Mouse (Mus musculus) cerebellum, postnatal 25 days (tissue): ENCODE measurements around the gene 2510039O18Rik.

Source experiments
- DNase-seq, 2 experiments: peaks; one replicate each; pipeline ENCODE4 v3.0.0; 2021; ENCODE audit warnings: mixed read lengths in 2 of 2

2510039O18Rik gene

DNA sequence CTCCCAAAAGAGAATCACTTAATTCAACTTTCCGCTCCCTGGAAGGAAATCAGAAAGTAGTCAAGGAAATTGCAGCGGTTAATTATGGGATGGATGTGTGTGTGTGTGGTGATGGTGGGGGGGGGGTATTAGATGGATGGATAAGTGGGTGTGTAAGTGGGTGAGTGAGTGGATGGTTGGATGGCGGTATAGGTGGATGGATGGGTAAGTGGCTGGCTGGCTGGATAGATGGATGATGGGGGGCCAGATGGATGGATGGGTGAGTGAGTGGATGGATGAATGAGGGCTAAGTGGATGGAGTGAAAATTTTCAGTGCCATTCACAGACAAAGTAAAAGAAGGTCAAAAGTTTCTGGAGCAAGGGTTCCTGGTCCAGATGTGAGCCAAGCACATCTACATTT is 3.7 kb upstream of the 2510039O18Rik start:
- no peak for DNase-seq

GRCm38 (mm10) chr4:147937486-147937885 is 3.2 kb upstream of the 2510039O18Rik start:
- no peak for DNase-seq

- no peak for DNase-seq
These were observed 2.3 kb upstream of the 2510039O18Rik start for GRCm38 (mm10) chr4:147938148-147939096.

GRCm38 (mm10) chr4:147940111-147940510 is 584 bp upstream of the 2510039O18Rik start:
- DNase-seq, result peak in 1 of 2 experiments; percentile 15

DNA sequence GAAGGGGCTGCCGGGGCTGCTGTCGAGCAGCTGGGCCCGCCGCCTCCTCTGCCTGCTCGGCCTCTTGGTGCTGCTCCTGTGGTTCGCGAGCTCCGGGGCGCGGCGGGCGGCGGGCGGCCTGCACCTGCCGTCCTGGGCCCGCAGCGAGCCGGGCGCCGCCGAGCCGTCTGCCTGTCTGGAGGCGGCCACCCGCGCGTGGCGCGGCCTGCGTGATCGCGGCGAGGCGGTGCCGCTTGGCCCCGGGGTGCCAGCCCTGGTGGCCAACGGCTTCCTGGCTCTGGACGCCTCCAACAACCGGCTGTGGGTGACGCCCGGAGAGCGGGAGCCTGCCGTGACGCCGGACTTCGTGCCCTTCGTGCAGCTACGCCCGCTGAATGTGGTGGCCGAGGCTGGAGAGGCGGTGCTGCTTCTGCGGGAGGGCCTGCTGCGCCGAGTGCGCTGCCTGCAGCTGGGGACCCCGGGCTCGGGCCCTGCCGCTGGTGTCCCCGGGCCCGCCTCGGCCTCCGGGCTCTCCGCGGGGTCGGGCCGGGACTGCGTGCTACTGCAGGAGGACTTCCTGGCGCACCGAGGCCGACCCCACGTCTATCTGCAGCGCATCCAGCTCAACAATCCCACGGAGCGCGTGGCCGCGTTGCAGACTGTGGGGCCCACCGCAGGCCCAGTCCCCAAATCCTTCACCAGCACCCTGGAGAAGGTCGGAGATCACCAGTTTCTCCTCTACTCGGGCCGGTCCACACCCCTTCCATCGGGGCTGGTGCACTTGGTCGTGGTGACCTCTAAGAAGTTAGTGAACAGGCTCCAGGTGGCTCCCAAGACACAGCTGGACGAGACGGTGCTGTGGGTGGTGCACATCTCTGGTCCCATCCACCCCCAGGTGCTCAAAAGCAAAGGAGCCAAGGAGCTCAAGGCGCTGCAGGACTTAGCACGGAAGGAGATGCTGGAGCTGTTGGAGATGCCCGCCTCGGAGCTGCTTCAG is 638 bp downstream of the 2510039O18Rik start:
- DNase-seq, result no peak

DNA sequence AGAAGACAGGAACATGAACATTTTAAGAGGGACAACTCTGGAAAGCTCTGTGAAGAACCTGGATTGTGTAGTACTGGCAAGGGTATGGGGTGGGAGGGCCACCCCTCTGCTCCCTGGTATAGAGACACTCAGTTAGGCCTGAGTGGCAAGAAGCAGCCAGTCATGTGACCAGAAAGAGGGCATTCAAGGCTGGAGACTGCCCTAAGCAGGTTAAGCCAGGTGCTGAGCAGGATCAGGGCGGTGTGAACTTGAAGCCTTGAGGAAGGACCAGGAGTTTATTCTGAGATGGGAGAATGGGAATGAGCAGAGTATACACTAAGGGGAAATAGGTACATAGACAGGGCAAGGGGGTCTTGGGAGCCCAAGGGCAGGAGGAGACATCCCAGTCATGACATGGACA is 2.3 kb downstream of the 2510039O18Rik start:
- no peak for DNase-seq

- DNase-seq, result no peak
These were observed 6.8 kb downstream of the 2510039O18Rik start for GRCm38 (mm10) chr4:147947511-147947910.

GRCm38 (mm10) chr4:147953590-147953989 is 12.9 kb downstream of the 2510039O18Rik start:
- peak in 1 of 2 experiments; percentile 44 for DNase-seq

DNA sequence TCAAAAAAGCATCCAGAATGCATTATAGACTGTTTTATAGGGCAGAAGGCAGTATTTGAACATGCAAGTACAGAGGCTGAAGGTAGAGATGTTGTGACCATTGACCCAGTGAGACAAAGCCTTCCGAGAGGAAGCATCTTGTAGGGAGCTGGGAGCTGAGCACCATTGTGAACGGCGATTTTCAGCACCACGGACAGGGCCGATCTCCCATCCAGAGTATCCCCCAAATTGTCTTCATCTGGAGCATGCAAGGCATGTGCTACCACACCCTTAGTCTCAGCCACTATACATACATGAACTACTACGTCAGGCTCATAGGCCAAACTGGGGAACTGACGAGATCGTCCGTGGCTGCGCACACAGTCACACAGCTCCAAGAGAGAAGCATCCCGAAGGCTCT is 16.4 kb downstream of the 2510039O18Rik start:
- DNase-seq, result no peak

DNA sequence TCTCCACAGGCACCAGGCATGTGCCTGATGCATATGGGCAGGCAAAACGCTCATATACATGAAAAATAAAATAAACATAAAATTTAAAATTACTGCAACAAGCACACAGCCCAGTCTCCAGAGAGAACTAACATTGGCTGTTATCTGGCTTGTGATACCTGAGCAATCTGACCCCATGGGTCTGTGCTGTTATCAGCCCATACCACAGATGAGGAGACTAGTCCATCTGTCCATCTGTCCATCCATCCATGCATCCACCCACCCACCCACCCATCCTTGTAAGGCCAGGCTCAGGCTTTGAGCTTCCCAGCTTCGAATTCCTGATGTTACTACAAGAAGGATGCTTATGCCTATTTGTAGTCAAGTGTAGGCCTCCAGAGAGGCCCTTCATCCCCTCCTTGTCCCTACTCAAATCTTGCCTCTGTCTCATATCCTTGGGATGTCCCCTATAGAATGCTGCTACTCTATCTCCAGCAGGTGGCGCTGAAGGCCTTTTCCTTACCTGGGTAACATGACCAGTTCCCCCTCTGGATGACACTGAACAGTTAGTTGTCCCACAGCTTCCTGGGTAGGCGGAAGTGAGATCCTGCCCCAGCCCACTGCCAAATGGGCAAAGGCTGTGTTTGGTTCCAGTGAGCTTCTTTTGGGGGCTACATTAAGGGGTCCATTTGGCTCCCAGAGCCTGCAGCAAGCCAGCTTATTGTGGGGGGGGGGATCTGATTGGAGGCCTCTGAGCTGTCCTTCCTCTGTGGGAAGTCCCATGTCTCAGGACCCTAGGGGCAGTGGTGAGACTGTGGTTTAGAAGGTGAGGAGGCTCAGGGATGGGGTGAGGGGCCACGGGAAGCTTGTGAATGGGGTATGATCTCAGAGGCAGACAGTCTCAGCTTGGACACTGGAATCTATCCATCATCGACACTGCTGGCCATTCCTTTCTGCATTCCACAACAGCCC is 19.5 kb downstream of the 2510039O18Rik start:
- peak; percentile 61 to 76 for DNase-seq

GRCm38 (mm10) chr4:147962781-147963180 is 22.1 kb downstream of the 2510039O18Rik start:
- no peak for DNase-seq

- DNase-seq, result no peak
These were observed 22.9 kb downstream of the 2510039O18Rik start for GRCm38 (mm10) chr4:147963623-147964022.

DNA sequence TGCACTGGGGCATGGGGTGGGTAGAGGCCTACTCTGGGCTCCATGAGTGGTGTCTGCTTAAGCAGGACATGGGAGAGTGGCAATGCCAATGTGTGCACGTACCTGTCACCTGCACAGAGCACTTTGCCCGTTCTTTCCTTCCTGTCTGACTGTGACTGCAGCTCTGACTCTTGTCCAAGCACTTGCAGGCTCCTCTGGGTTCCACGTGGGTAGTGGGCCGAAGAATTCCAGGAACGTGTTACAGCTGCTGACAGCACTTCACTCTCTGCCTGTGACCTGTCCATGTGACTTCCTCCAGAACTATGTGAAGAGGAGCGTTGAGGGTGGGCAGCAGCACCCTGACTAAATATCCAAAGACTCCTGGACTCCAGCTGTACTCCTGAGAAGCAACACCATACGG is 25.0 kb downstream of the 2510039O18Rik start:
- DNase-seq, result no peak

DNA sequence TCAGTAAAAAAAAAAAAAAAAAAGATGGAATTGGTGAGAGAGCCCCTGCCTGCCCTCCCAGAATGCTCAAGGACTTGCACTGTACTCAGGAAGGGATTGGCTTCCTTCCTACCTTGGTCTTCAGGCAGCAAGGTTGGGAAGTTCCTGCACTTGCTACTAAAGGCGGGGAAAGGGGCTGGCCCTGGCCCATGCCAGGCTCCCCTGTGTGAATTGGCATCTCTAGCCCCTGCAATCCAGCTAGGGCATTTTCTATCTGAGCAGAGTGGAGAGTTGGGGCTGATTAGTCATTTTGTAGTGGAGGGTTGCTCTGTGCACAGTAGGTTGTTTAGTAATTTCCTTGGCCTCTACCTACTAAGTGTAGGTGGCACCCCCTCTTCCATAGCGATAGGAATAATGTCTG is 28.1 kb downstream of the 2510039O18Rik start:
- no peak for DNase-seq

DNA sequence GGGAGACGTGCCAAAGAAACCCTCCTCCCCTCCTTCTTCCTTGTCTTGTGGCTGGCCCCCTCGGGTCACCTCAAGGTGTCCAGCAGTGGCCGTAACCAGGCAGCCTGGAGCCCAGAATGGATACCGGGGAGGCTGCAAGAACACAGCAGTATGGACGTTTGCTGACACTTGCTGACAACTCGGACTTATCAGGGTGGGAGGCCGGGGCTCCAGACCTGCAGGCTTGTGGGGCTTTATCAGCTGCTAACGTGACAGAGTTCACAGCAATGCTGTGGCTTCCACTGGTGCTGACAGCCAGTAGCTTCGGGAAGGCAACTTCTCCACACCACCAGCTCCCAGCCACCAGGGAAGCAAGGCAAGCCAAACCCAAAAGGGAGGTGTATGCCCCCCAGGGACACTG is 28.6 kb downstream of the 2510039O18Rik start:
- DNase-seq, result no peak

DNA sequence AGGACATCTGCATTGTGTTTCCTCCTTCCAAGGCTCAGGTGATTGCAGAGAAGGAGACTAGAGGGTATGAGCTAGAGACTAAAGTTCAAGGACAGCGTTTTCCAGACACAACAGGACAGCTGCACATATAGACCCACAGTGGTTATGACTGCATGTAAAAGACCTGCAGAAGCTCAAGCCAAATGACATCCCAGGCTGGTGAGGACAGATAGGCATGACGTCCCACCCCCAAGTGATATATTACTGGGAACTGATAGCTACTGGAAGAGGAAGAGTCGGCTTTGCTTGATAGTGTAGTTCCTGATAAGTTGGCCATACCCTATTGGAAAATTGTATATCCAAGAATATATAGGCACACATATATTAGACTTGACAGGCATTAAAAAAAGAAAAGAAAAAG is 35.5 kb downstream of the 2510039O18Rik start:
- DNase-seq, result no peak

GRCm38 (mm10) chr4:147977726-147978125 is 37.0 kb downstream of the 2510039O18Rik start:
- DNase-seq, result no peak

- no peak for DNase-seq
These were observed 37.7 kb downstream of the 2510039O18Rik start for GRCm38 (mm10) chr4:147978391-147978790.

DNA sequence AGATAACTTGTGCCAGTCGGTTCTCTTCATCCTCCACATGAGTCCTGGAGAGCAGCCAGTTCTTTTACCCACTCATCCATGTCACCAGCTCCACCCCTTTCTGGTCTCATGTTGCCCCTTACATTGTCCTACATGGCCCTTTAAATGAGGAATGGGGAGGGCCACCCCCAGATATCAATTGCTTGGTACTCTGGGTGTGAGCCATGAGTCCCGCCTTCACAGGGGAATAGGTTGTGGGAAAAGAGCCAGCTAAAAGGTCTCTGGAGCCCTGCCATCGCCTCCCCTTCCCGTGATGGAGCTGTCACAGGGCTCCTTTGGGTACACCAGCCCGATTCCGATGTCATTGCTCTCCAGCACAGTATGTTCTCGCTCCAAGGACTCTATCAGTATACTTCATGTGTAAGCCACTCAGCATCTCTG is 38.8 kb downstream of the 2510039O18Rik start:
- DNase-seq, result no peak

DNA sequence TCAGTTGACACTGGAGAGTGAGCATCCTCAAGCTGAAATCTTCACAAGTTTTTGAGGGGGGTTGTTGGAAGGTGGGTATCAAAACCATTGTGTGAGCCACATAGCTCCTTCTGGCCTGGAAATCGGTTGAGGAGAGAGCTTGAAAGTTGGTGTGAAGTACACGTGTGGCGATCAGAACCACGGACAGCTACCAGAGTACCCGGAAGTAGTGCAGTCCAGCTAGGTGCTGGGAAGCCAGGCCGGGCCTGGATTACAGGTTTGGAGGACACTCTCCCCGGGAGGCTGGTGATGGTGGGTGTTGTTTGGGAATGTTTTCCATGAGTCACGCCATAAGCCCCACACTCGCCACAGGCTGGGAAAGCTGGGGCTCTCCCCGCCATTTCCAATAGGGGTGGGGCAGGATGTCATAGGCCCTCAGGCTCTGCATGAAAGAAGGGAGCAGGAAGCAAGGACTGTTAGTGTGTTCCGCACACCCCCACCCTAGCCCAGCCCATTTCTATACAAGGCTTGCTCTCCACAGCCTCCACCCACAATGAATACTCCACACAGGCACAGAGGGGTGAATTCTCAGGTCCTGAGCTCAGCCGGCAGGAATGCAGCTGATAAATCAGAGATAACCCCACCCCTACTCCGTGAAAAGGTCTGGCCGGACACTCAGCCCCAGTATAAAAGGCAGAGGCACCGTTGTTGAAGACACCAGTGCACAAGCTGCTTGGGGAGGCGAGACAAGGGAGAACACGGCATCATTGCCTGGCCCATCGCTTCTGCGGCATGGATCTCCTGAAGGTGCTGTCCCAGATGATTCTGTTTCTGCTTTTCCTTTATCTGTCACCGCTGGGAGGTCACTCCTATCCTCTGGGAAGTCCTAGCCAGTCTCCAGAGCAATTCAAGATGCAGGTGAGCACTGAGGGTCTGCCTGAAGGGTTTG is 44.8 kb downstream of the 2510039O18Rik start, which contains the start of gene Nppb:
Gene Nppb, plus strand, starts transcription at position 584 of the 928 bp plus-strand sequence.
- no peak for DNase-seq
